ENCODE assay signal across 17 mouse cellular contexts in the genomic region with DNA sequence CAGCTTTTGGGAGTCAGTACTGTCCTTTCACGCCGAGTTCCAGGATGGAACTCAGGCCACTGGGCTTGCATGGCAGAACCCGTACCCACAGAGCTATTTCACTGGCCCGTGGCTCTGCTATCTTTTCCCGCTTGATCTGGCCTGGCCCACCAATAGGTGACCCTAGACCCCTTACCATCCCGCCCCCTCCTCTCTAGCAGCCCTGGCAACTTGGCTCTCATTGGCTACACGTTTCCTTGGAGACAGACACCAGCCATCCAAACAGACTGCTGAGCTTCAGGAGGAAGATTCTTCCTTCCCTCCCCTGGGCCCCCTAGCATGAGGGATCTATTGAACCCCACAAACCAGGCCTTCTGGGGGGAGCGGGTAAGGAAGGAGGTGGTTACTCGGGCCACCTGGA. TPM values are rescaled to one million over a fixed set of nuclear protein-coding genes. Genes with fewer than 3 reads are reported as not detected.
A peak's percentile ranks its signal among the peaks of the same experiment; 100 is the strongest.
DNase-seq lines count a peak whose midpoint lies in the region; ATAC-seq and TF ChIP-seq lines count a peak whose summit lies in the region.
"Had no signal": no experiment of that assay in that cellular context is flagged by ENCODE, and none has a peak within 500 bp of the region (broad histone marks: within the 10 kb centered on the region; RNA-seq: fewer than 3 reads in every experiment).

Gene Gm45521, plus strand, starts transcription at position 240 of the 400 bp plus-strand sequence.

- in situ Hi-C loops in ES-E14 (cut with MboI; ENCODE audit: low sequenced_read_pairs in 2 of 2, unreplicated experiment in 2 of 2), result loop anchor here in 1 of 2 experiments (25.0 kb wide), 1 partner anchor 380 kb away; no protein-coding TSS in a partner anchor

- H3K4me3 ChIP-seq in ES-Bruce4 (ENCODE audit: low read depth, low read length) (peak within 1 kb of the TSS; percentile 4; the same call in 1 of the 2 replicates), ES-E14 (ENCODE audit: insufficient read depth in 1 of 2, low read depth in 1 of 2, low read length in 2 of 2, poor library complexity in 1 of 2, severe bottlenecking in 1 of 2) (peak within 1 kb of the TSS; percentile 1 to 27; a peak in 3 of 4 replicates)
- H3K4me3 ChIP-seq in forebrain, embryonic 14.5 days (ENCODE audit: low read depth, low read length), result no peak within 1 kb of the TSS
- no peak within 1 kb of the TSS for H3K4me3 ChIP-seq in midbrain, embryonic 12.5 days
- H3K4me3 ChIP-seq: layer of hippocampus, adult 2 months; lung, embryonic 15.5 days; megakaryocyte, embryonic 14.5 days had no signal

- H3K36me3 ChIP-seq in ES-Bruce4 (ENCODE audit: control insufficient read depth, insufficient read depth, low read length, poor library complexity, severe bottlenecking) (no peaks in the 10 kb centered on the region), ES-E14 (ENCODE audit: control insufficient read depth, insufficient read depth, low read length, poor library complexity, severe bottlenecking) (no peaks in the 10 kb centered on the region)
- no peaks in the 10 kb centered on the region; the same call in 1 of the 2 replicates for H3K36me3 ChIP-seq in forebrain, embryonic 14.5 days (ENCODE audit: control insufficient read depth, insufficient read depth, low read length)
- H3K36me3 ChIP-seq in midbrain, embryonic 12.5 days, result no peaks in the 10 kb centered on the region
- H3K36me3 ChIP-seq: lung, embryonic 15.5 days had no signal

- WGBS in forebrain, embryonic 14.5 days, result 51% methylated on average over 9 of the region's 9 CpGs
- WGBS in midbrain, embryonic 12.5 days, result 43% methylated on average over 9 of the region's 9 CpGs

- H3K9me3 ChIP-seq in ES-Bruce4 (replicated peaks; ENCODE audit: control insufficient read depth, insufficient read depth, low read length, poor library complexity, severe bottlenecking) (no peaks in the 10 kb centered on the region), ES-E14 (ENCODE audit: control insufficient read depth, insufficient read depth, low read depth, low read length) (no peaks in the 10 kb centered on the region)
- H3K9me3 ChIP-seq in forebrain, embryonic 14.5 days (replicated peaks; ENCODE audit: control insufficient read depth, low read length), result no peaks in the 10 kb centered on the region
- no peaks in the 10 kb centered on the region for H3K9me3 ChIP-seq in midbrain, embryonic 12.5 days
- H3K9me3 ChIP-seq: lung, embryonic 15.5 days; megakaryocyte, embryonic 14.5 days had no signal

- H3K27ac ChIP-seq in ES-Bruce4 (ENCODE audit: insufficient read depth, low read length) (no peak within 1 kb of the TSS), ES-E14 (ENCODE audit: insufficient read depth, low read depth, low read length, poor library complexity, severe bottlenecking) (peak within 1 kb of the TSS; percentile 13; the same call in 1 of the 2 replicates)
- no peak within 1 kb of the TSS for H3K27ac ChIP-seq in forebrain, embryonic 14.5 days (ENCODE audit: low read depth, low read length)
- H3K27ac ChIP-seq in midbrain, embryonic 12.5 days (replicated peaks), result no peak within 1 kb of the TSS
- H3K27ac ChIP-seq: layer of hippocampus, adult 2 months; lung, embryonic 15.5 days had no signal

- 0 out of 2 replicates have a peak, but pooled peaks have one; percentile 31 for ATAC-seq in forebrain, embryonic 14.5 days
- peak; percentile 61 for ATAC-seq in midbrain, embryonic 12.5 days (ENCODE audit: low FRiP score, low read depth)
- no peak for ATAC-seq in erythroid progenitor cell, adult 5-6 weeks (replicated peaks; ENCODE audit: low FRiP score, poor library complexity, severe bottlenecking)
- ATAC-seq: activated CD4-positive, CD25-positive, alpha-beta regulatory T cell, adult 4 months had no signal

- DNase-seq in ES-E14 (ENCODE audit: low read depth, low spot score), result no peak
- DNase-seq in forebrain, embryonic 14.5 days (ENCODE audit: low spot score), result no peak
- no peak for DNase-seq in spleen, postnatal 4 days (ENCODE audit: low spot score in 2 of 2)
- DNase-seq in kidney, postnatal 14 days, result no peak
- DNase-seq: cerebellum, postnatal 14 days; gastrocnemius, postnatal 10 days; heart, postnatal 10 days; kidney, adult 8-10 months; left cerebral cortex, postnatal 4 days; thymus, adult 18-20 months had no signal

- no peak within 1 kb of the TSS for H3K9ac ChIP-seq in ES-Bruce4 (ENCODE audit: low read depth, poor library complexity, severe bottlenecking)
- peak within 1 kb of the TSS; percentile 46 for H3K9ac ChIP-seq in ES-E14 (ENCODE audit: insufficient read depth, low read depth, low read length, poor library complexity, severe bottlenecking)
- no peak within 1 kb of the TSS for H3K9ac ChIP-seq in forebrain, embryonic 14.5 days (ENCODE audit: low read length)
- no peak within 1 kb of the TSS for H3K9ac ChIP-seq in midbrain, embryonic 12.5 days (replicated peaks)
- H3K9ac ChIP-seq: lung, embryonic 15.5 days had no signal

- H3K4me1 ChIP-seq in ES-Bruce4 (ENCODE audit: control insufficient read depth, insufficient read depth, low read length) (peaks cover 13% of the 10 kb centered on the region), ES-E14 (ENCODE audit: control insufficient read depth in 2 of 2, insufficient read depth in 2 of 2, low read length in 2 of 2, poor library complexity in 1 of 2) (peaks cover 8 to 40% of the 10 kb centered on the region in 2 experiments)
- no peaks in the 10 kb centered on the region for H3K4me1 ChIP-seq in forebrain, embryonic 14.5 days (ENCODE audit: control insufficient read depth, insufficient read depth, low read length)
- peaks cover 17% of the 10 kb centered on the region for H3K4me1 ChIP-seq in midbrain, embryonic 12.5 days

- TF ChIP-seq EP300 in ES-Bruce4 (IDR thresholded peaks at IDR 0.05; ENCODE audit: insufficient read depth, low read depth, low read length), result no peak

- H3K4me2 ChIP-seq in forebrain, embryonic 14.5 days (ENCODE audit: low read length), result no peak within 1 kb of the TSS
- no peak within 1 kb of the TSS for H3K4me2 ChIP-seq in midbrain, embryonic 12.5 days (replicated peaks)
- H3K4me2 ChIP-seq: lung, embryonic 15.5 days had no signal

- TF ChIP-seq POLR2A in ES-Bruce4 (IDR thresholded peaks at IDR 0.05; ENCODE audit: insufficient read depth, low read length), result no peak

- no peaks in the 10 kb centered on the region for H3K27me3 ChIP-seq in ES-Bruce4 (ENCODE audit: control insufficient read depth, insufficient read depth, low read length, poor library complexity, severe bottlenecking)
- H3K27me3 ChIP-seq in forebrain, embryonic 14.5 days (replicated peaks; ENCODE audit: control insufficient read depth, insufficient read depth, low read length), result no peaks in the 10 kb centered on the region
- no peaks in the 10 kb centered on the region for H3K27me3 ChIP-seq in midbrain, embryonic 12.5 days
- H3K27me3 ChIP-seq: lung, embryonic 15.5 days had no signal

- TF ChIP-seq CTCF in ES-Bruce4 (IDR thresholded peaks at IDR 0.05; ENCODE audit: low read depth, low read length), result no peak

TF ChIP-seq in ES-E14, 5 proteins besides CTCF, POLR2A, EP300 and RAD21:
- TF ChIP-seq ZC3H11A (IDR thresholded peaks at IDR 0.05; ENCODE audit: borderline replicate concordance, low read depth, low read length) (no peak), CHD2 (IDR thresholded peaks at IDR 0.05; ENCODE audit: low read depth, low read length) (no peak), HCFC1 (IDR thresholded peaks at IDR 0.05; ENCODE audit: borderline replicate concordance, insufficient read depth, low read length) (no peak), MAFK (IDR thresholded peaks at IDR 0.05; ENCODE audit: insufficient read depth, low read depth, low read length) (no peak), ZNF384 (IDR thresholded peaks at IDR 0.05; ENCODE audit: low read depth, low read length) (no peak)

RNA-seq across cellular contexts. Expression of gene Gm45521, which starts in this region (rescaled TPM):
- polyA plus RNA-seq in ES-Bruce4 (2011; ENCODE audit: insufficient read depth, insufficient read length, low read depth, missing spikeins), result 0.91 TPM in 1 of 2 replicates, not detected in the other
- 1.0 and 4.0 TPM in 2 replicates for total RNA-seq in ES-E14 (2012; rRNA removed)
- polyA plus RNA-seq in forebrain, embryonic 14.5 days (2014; fragmentation: Nextera tagmentation; extraction: Ambion mirVana), result 0.28 TPM in 1 of 2 replicates, not detected in the other
- polyA plus RNA-seq in midbrain, embryonic 12.5 days (2016; fragmentation: Nextera tagmentation; extraction: Ambion mirVana), result not detected in 2 replicates
- not detected in 2 replicates for total RNA-seq in erythroid progenitor cell, adult 5-6 weeks (2015; ENCODE audit: low replicate concordance)
- not detected in 2 replicates for total RNA-seq in erythroid progenitor cell, adult 5-6 weeks (2017; ENCODE audit: low replicate concordance)
- total RNA-seq: gastrocnemius, postnatal 10 days; heart, postnatal 10 days; layer of hippocampus, adult 2 months; left cerebral cortex, postnatal 4 days had no signal
- polyA plus RNA-seq: activated CD4-positive, CD25-positive, alpha-beta regulatory T cell, adult 4 months; lung, embryonic 15.5 days had no signal

Comparison
In these comparisons a context has a peak if more than half of its experiments do, and no peak if none do; other contexts are left out.
1. Peak in ATAC-seq in forebrain, embryonic 14.5 days; RNA of the gene not detected or under 1 TPM.
2. Peak in ATAC-seq in midbrain, embryonic 12.5 days; RNA of the gene not detected or under 1 TPM.
3. H3K4me3 ChIP-seq: peak in ES-Bruce4 (single experiment) and ES-E14 (2 of 2); none in forebrain, embryonic 14.5 days (single experiment) and midbrain, embryonic 12.5 days (single experiment).